Mouse (Mus musculus) gonadal fat pad, adult 2 months (tissue): Measurements from ENCODE around the gene Lonp1. TPM values are rescaled to one million over a fixed set of nuclear protein-coding genes. Genes with fewer than 3 reads are reported as not detected.
"Not testable (repeated sequence)": the region's sequence is repeated elsewhere in the genome, so short reads cannot be mapped to it uniquely, and the experiment has no call there.

Experiments used
- DNase-seq: peaks from one replicate; pipeline ENCODE4 v3.0.0-alpha.2; 2012; ENCODE audit warnings: low read depth
- polyA plus RNA-seq: library from polyadenylated mRNA; depleted of rRNA; stranded (reverse); fragments of >200 nt; gene quantifications from 2 replicates; pipeline ENCODE4 v1.2.3, GENCODE M21; 2012; rRNA removed

Gene Lonp1
- polyA plus RNA-seq, result 70.3 and 78.0 TPM in 2 replicates

DNA sequence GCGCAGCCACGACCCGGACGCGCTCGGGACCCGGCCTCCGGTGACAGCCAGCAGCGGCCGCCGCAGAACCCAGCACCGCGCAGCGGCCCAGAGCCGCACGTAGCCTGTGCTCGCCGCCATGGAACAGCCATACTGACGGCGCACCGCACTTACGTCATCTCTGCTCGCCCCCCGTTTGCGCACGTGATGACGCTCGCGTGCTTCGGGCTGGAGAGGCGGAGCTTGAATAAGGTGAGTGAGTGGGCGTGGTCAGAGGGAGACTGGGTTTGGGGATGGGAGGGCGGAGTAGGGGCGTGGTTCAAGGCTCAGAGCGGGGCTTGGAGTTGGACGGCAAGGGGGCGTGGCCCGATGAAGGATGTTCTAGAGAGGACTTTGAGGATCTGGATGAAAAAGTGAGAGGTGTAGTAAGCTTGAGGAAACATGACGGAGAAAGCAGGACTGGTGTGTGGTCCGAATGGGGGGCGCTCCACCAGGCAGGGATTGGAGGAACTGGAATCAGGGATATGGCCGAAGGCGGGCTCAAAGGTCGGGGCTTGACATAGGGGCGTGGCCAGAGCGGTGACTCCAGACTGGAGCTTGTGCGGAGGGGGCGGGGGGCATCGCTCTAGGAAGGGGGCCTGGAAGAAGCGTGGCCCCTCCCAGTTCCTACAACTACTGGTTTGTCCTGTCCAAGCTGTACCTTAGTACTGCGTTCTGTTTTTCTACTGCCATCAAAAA lies at the start of gene Lonp1:
Lonp1 (minus strand) TSS at position 134 of the 717 bp plus-strand sequence.
- no peak for DNase-seq

DNA sequence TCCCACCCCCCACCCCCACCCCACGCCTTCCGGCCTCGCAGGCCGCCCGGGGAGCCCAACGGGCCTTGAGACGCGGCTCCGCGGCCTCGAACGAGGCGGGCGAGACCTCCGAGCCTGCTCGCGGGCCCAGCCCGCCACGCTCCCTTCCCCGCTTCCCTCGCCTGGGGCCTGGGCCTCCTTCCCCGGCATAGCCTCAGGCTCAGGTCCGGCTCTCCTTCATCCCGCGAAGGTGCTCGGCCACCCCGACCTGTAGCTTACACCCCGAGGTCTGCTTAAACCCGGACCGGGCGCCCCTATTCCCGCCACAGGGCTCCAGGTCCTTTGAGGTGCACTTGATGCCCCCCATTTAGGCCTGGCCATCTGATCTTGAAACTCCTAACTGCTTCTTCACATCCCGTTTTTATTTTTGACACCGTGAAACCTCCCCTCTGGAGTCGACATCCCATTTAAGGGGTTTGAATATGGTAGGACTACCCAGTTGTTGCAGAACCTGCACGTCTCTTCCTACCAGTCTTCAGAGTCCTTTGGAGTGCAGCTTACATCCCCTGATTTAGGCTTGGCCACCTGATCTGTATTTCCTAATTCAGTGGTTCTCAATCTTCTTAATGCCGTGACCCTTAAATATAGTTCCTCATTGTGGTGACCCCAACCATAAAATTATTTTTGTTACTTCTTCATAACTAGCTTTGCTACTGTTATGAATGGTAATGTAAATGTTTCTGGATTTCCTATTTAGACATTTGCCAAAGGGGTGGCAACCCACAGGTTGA lies 47.1 kb upstream of the Lonp1 start:
- DNase-seq, result no peak

- peak; percentile 80 for DNase-seq
Observed at GRCm38 (mm10) chr17:56672941-56673646, 46.4 kb upstream of the Lonp1 start, which contains the start of gene Ranbp3. Ranbp3 (plus strand) TSS chr17:56673294.

DNA sequence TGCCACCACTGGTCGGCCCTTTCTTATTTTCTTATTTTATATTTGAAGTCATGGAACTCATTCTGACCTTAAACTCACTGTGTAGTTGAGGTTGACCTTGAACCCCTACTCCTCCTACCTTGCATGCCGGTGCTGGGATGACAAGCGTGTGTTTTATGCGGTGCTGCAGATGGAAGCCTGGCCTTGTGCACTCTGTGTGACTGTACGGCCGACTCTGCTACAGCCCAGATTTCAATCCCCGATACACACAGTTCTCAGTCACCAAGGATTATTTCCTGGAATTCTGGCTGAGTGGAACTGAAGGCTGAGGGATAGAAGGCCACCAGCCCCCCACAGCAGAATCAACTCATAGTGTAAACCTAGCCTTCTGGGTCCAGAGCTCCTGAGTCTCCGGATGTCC lies 43.1 kb upstream of the Lonp1 start:
- no peak for DNase-seq

- DNase-seq, result no peak
Observed at GRCm38 (mm10) chr17:56668384-56669144, 41.9 kb upstream of the Lonp1 start.

GRCm38 (mm10) chr17:56667591-56667990 lies 40.9 kb upstream of the Lonp1 start:
- DNase-seq, result no peak

DNA sequence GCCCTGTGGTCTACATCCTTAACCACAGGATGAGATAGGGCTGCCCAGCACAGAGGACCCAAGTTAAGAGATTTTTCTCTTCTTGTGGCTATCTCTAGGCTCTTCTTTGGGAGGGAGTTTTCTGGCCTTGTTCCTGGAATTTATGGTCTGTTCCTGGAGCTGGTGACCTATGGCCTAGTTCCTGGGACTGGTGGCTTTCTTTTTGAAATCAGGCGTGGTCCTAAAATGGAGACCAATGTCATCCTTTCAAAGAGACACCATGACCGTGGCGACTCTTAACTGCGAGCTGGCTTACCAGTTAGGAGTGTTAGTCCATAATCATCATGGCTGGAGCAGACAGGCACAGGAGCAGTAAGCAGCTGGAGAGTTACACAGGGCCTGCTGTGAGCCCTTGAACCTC lies 39.7 kb upstream of the Lonp1 start:
- no peak for DNase-seq

DNA sequence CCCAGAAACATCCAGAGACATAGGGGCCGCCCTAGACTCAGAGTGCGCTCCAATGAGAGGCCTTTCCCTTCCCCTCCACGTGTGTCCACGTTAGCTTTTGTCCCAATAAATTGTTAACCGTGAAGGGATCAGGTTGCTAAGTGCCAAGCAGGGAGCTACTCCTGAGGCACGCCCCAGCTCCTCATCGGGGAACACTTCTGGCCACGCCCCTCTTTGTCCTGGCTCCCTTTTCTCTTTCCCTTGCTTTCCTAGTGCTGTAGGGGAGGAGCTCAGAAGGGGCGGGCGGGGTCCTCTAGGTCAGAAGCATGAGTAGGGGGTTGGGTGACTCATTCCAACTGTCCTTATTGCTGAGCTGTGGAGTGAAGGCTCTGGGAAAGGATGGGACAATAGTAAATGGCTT lies 37.6 kb upstream of the Lonp1 start:
- no peak for DNase-seq

DNA sequence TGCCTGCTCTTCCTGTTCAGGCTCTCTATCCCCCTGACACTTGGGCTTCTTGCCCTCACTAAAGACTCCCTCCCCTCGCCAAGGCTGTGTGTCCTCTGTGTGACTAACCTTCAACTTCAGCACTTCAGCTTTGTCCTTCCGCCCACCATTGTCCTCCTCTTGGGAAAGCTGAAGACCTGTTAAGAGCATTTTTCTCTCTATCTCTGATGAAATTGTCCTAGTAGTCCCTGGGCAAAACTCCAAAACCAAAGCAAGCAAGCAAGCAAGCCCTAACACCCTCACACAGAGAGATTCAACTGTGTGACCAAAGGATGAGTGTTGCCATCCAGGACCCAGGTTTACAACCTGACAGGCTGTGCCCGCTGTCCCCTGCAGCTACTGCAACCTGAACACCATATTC lies 37.0 kb upstream of the Lonp1 start:
- DNase-seq, result no peak

GRCm38 (mm10) chr17:56656171-56656570 lies 29.5 kb upstream of the Lonp1 start:
- no peak for DNase-seq

DNA sequence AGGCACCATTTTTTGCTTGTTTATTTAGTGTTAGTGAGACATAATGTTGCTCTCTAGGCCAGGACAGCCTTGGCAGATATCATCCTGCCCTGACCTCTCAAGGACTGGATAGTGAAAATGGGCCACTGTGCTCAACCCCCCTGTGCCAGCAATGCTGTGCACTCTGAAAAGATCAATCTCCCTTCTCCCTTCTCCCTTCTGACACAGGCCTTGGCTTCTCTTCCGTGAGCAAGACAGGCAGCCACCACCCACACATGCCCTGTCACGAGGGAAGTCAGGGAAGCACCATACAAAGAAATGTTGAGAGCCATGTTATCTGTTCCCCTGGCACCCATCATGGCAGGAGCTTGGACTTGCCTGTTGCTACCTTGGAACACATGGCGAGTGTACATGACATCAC lies 28.6 kb upstream of the Lonp1 start:
- no peak for DNase-seq

DNA sequence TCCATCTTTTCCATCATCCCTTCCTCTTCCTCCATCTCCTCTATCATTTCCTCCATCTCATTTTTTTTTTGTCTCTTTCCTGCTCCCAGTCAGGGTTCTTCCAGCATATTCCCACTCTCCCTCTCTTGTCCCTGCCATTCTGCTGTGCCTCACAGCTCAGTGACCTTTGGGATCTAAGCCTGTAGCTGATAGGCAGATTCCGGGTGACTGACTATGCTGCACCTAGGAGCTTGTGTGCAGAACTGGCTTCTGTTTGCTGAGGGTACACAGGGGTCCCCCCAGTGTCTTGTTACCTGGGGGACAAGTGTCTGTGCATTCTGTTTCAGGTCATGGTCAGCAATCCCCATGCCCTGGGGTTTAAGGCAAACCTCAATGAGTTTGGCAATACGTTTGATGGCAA lies 28.1 kb upstream of the Lonp1 start:
- no peak for DNase-seq

GRCm38 (mm10) chr17:56651801-56652200 lies 25.1 kb upstream of the Lonp1 start:
- DNase-seq, result peak; percentile 63

DNA sequence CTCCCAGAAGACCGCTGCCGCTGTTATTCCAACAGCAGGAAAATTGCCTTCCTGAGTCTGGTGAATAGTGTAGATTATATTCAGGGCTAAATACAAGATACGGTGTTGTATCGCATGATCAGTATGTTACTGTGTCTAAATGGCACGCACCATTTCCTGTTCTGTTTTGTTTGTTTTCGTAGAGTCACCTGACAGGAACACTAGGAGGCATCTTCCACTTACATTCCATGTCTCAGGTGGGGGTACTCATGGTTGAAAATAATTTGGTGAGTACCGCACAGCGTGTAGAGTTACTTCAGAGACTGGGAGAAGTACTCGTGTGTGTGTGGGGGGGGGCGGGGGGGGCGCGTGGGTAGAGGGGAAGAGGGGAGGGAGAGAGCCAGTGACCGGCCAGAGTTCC lies 20.9 kb upstream of the Lonp1 start:
- no peak for DNase-seq

- DNase-seq, result no peak
Observed at GRCm38 (mm10) chr17:56643237-56643636, 16.6 kb upstream of the Lonp1 start.

DNA sequence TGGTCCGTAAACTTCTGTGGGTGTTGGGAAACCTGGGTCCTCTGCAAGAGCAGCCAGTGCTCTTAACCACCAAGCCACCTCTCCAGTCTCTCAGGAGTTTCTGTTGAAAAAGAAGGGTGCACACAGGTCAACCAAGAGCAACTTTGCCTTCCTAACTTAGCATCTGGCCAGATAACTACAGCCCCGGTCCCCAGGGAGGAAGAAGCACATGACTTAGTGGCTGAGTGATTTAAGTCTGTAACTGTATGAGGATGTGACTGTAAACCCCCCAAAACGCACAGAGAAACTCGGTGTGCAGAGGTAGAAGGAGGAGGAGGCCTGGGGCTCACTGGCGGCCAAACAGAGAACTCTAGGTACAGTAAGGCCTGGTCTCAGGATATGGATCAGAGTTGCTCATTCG lies 7.3 kb upstream of the Lonp1 start:
- no peak for DNase-seq

- no peak for DNase-seq
Observed at GRCm38 (mm10) chr17:56631807-56632206, 5.1 kb upstream of the Lonp1 start.

DNA sequence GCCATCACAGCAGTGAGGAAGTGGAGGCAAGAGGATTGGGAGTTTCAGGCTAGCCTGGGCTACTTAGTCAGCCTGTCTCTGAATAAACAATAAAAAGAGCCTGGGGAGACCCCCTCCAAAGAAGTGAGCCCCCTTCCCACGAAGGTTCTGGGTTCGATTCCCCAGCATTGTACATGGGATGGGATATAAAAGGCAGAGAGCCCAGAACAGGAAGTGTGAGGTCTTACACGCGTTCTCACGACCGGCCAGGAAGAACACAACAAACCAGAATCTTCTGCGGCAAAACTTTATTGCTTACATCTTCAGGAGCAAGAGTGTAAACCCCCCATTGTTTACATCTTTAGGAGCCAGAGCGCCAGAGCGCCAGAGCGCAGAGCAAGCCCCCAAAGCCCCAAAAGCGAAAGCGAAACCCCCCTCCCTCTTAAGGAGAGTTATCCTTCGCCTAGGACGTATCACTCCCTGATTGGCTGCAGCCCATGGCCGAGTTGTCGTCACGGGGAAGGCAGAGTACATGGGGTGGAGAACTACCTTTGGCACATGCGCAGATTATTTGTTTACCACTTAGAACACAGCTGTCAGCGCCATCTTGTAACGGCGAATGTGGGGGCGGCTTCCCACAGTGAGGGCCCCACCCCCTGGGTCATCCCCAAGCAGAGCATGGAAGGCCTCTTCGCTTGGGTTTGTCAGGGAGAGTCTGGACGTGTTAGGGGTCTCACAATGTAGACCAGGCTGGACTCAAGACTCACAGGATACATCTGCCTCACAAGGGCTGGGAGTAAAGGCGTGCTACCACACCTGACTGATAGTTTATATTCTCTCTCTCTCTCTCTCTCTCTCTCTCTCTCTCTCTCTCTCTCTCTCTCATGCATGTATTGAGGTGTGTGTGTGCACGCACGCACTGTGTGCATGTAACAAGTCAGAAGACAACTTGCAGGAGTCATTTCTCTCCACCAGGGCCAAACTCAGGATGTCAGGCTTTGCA lies 3.4 kb upstream of the Lonp1 start:
- not testable (repeated sequence) for DNase-seq

GRCm38 (mm10) chr17:56627530-56628277 lies 1.0 kb upstream of the Lonp1 start, which contains the start of gene Catsperd:
Catsperd (plus strand) TSS chr17:56628143.
- no peak for DNase-seq

- DNase-seq, result no peak
Observed at GRCm38 (mm10) chr17:56626260-56626659, 427 bp downstream of the Lonp1 start.
